Mouse (Mus musculus) skeletal muscle tissue, adult 2 months (tissue): ENCODE data around the gene Zfp352.
"Not testable (repeated sequence)": the region's sequence is repeated elsewhere in the genome, so short reads cannot be mapped to it uniquely, and the experiment has no call there.

Source experiments
- DNase-seq: peaks from one replicate; pipeline ENCODE4 v3.0.0-alpha.2; 2012; ENCODE audit warnings: low read depth, low spot score

Zfp352 gene

GRCm38 (mm10) chr4:90218520-90218919, at the start of gene Zfp352:
Zfp352 (plus strand) TSS chr4:90218820.
- no peak for DNase-seq

- no peak for DNase-seq
Measured at GRCm38 (mm10) chr4:90170890-90171483, 47.6 kb upstream of the Zfp352 start.

GRCm38 (mm10) chr4:90174036-90174435, 44.6 kb upstream of the Zfp352 start:
- DNase-seq = no peak

- no peak for DNase-seq
Measured at GRCm38 (mm10) chr4:90203421-90203820, 15.2 kb upstream of the Zfp352 start.

- DNase-seq = no peak
Measured at GRCm38 (mm10) chr4:90211475-90211874, 7.1 kb upstream of the Zfp352 start.

GRCm38 (mm10) chr4:90212076-90212475, 6.5 kb upstream of the Zfp352 start:
- DNase-seq = no peak

GRCm38 (mm10) chr4:90235646-90236045, 17.0 kb downstream of the Zfp352 start:
- not testable (repeated sequence) for DNase-seq

GRCm38 (mm10) chr4:90269781-90270180, 51.2 kb downstream of the Zfp352 start:
- DNase-seq = no peak
